In genomic region chr17:28697290-28698195, GRCm38 (mm10) we compare ENCODE assay signal across 8 mouse cellular contexts. TPM values are rescaled to one million over a fixed set of nuclear protein-coding genes. Genes with fewer than 3 reads are reported as not detected.
A peak's percentile ranks its signal among the peaks of the same experiment; 100 is the strongest.
DNase-seq lines count a peak whose midpoint lies in the region; ATAC-seq and TF ChIP-seq lines count a peak whose summit lies in the region.

No protein-coding gene starts in this region.

- no peak for TF ChIP-seq CTCF in intestine, postnatal 0 days (IDR thresholded peaks at IDR 0.05; ENCODE audit: low read depth)

- no peak overlapping the region for H3K9ac ChIP-seq in heart, embryonic 11.5 days (ENCODE audit: low read depth, low read length)
- H3K9ac ChIP-seq in intestine, postnatal 0 days (ENCODE audit: low read depth, low read length) = no peak overlapping the region

- ATAC-seq in heart, embryonic 11.5 days (replicated peaks; ENCODE audit: insufficient number of reproducible peaks, low FRiP score, low TSS enrichment) = no peak
- peak; percentile 60 for ATAC-seq in intestine, postnatal 0 days

- H3K4me1 ChIP-seq in heart, embryonic 11.5 days (ENCODE audit: control insufficient read depth, insufficient read depth, low read length) = peaks cover 41% of the 10 kb centered on the region
- H3K4me1 ChIP-seq in intestine, postnatal 0 days (replicated peaks; ENCODE audit: control insufficient read depth, insufficient read depth, low read length) = peaks cover 22% of the 10 kb centered on the region

- peak; percentile 96 for DNase-seq in heart, adult 11 months
- peak; percentile 23 for DNase-seq in retina, postnatal 1 day
- no peak for DNase-seq in retina, embryonic 14.5 days (ENCODE audit: low spot score)
- peak; percentile 34 for DNase-seq in cerebellum, adult 8-10 months
- DNase-seq in right cerebral cortex, postnatal 14 days = peak; percentile 27
- no peak for DNase-seq in testis, postnatal 14 days (ENCODE audit: low spot score)

- H3K9me3 ChIP-seq in heart, embryonic 11.5 days (replicated peaks; ENCODE audit: control insufficient read depth, low read length) = no peaks in the 10 kb centered on the region
- no peaks in the 10 kb centered on the region for H3K9me3 ChIP-seq in intestine, postnatal 0 days (ENCODE audit: control insufficient read depth)

- 73% methylated on average over 13 of the region's 13 CpGs for WGBS in heart, embryonic 11.5 days (ENCODE audit: insufficient replicate concordance)
- 43% methylated on average over 13 of the region's 13 CpGs for WGBS in intestine, postnatal 0 days

- no peak overlapping the region for H3K4me3 ChIP-seq in heart, embryonic 11.5 days (ENCODE audit: low read depth, low read length)
- no peak overlapping the region for H3K4me3 ChIP-seq in intestine, postnatal 0 days (ENCODE audit: low read depth, low read length)

- H3K36me3 ChIP-seq in heart, embryonic 11.5 days (ENCODE audit: control insufficient read depth, insufficient read depth, low read length) = peaks cover 5% of the 10 kb centered on the region; the same call in 1 of the 2 replicates
- H3K36me3 ChIP-seq in intestine, postnatal 0 days (ENCODE audit: control insufficient read depth, insufficient read depth) = peaks cover 7% of the 10 kb centered on the region; the same call in 1 of the 2 replicates

- no peaks in the 10 kb centered on the region for H3K27me3 ChIP-seq in heart, embryonic 11.5 days (ENCODE audit: control insufficient read depth, insufficient read depth, low read length)
- H3K27me3 ChIP-seq in intestine, postnatal 0 days (replicated peaks; ENCODE audit: control insufficient read depth, insufficient read depth, low read length) = no peaks in the 10 kb centered on the region

- H3K4me2 ChIP-seq in heart, embryonic 11.5 days = no peak overlapping the region
- H3K4me2 ChIP-seq in intestine, postnatal 0 days (replicated peaks; ENCODE audit: low read depth) = peak overlapping the region; percentile 21; the same call in 1 of the 2 replicates

- H3K27ac ChIP-seq in heart, embryonic 11.5 days (ENCODE audit: low read depth, low read length) = no peak overlapping the region; the same call in 1 of the 2 replicates
- H3K27ac ChIP-seq in intestine, postnatal 0 days (ENCODE audit: low read depth, low read length) = peak overlapping the region; percentile 60

RNA-seq across cellular contexts. Expression of gene Mapk14, which starts 6.4 kb away (rescaled TPM):
- 37.1 and 37.4 TPM in 2 replicates for polyA plus RNA-seq in heart, embryonic 11.5 days (2014; fragmentation: Nextera tagmentation; extraction: Ambion mirVana)
- polyA plus RNA-seq in intestine, postnatal 0 days (2015; fragmentation: Nextera tagmentation; extraction: Ambion mirVana) = 23.6 and 24.6 TPM in 2 replicates

RNA-seq across cellular contexts. Expression of gene Slc26a8, which starts 7.5 kb away (rescaled TPM):
- 0.14 and 0.84 TPM in 2 replicates for polyA plus RNA-seq in heart, embryonic 11.5 days (2014; fragmentation: Nextera tagmentation; extraction: Ambion mirVana)
- polyA plus RNA-seq in intestine, postnatal 0 days (2015; fragmentation: Nextera tagmentation; extraction: Ambion mirVana) = 0.17 and 0.40 TPM in 2 replicates

RNA-seq across cellular contexts. Expression of gene AC170998.1, which starts 28.3 kb away (rescaled TPM):
- polyA plus RNA-seq in heart, embryonic 11.5 days (2014; fragmentation: Nextera tagmentation; extraction: Ambion mirVana) = 1.8 and 2.3 TPM in 2 replicates
- polyA plus RNA-seq in intestine, postnatal 0 days (2015; fragmentation: Nextera tagmentation; extraction: Ambion mirVana) = 1.2 and 1.5 TPM in 2 replicates

Comparison
In these comparisons a context has a peak if more than half of its experiments do, and no peak if none do; other contexts are left out.
1. DNase-seq: peak in heart, adult 11 months (single experiment), retina, postnatal 1 day (single experiment), cerebellum, adult 8-10 months (single experiment) and right cerebral cortex, postnatal 14 days (single experiment); none in retina, embryonic 14.5 days (single experiment) and testis, postnatal 14 days (single experiment).